Mouse (Mus musculus) heart, embryonic 11.5 days (tissue): ENCODE results near the gene Cdh6. TPM values are rescaled to one million over a fixed set of nuclear protein-coding genes. Genes with fewer than 3 reads are reported as not detected.
A peak's percentile ranks its signal among the peaks of the same experiment; 100 is the strongest.

ENCODE experiments used
- ATAC-seq: fragments of 200-750 bp; cut with Nextera tagmentation; replicated peaks from 2 replicates; pipeline ENCODE4 v1.8.0; 2017; ENCODE audit warnings: moderate library complexity; ENCODE audit not compliant: insufficient number of reproducible peaks, low FRiP score, low TSS enrichment
- H3K27ac ChIP-seq: fragments of 300-500 bp; sonication (generic); 2 replicates; pipeline ENCODE4 v1.5.1; 2014; ENCODE audit warnings: mild to moderate bottlenecking, low read depth, low read length
- H3K27me3 ChIP-seq: fragments of 300-500 bp; sonication (generic); 2 replicates; pipeline ENCODE4 v1.6.1; 2014; ENCODE audit warnings: mild to moderate bottlenecking, low read length, mixed read lengths; ENCODE audit not compliant: control insufficient read depth, insufficient read depth
- H3K36me3 ChIP-seq: fragments of 300-500 bp; sonication (generic); 2 replicates; pipeline ENCODE4 v1.6.1; 2014; ENCODE audit warnings: mild to moderate bottlenecking, low read length, moderate library complexity, mixed read lengths; ENCODE audit not compliant: control insufficient read depth, insufficient read depth
- H3K4me1 ChIP-seq: fragments of 300-500 bp; sonication (generic); 2 replicates; pipeline ENCODE4 v1.6.1; 2014; ENCODE audit warnings: low read length; ENCODE audit not compliant: control insufficient read depth, insufficient read depth
- H3K4me2 ChIP-seq: fragments of 300-500 bp; sonication (generic); 2 replicates; pipeline ENCODE4 v1.6.1; 2014; ENCODE audit warnings: mild to moderate bottlenecking, moderate library complexity
- H3K4me3 ChIP-seq: fragments of 300-500 bp; sonication (generic); 2 replicates; pipeline ENCODE4 v1.5.1; 2014; ENCODE audit warnings: low read depth, low read length
- H3K9ac ChIP-seq: fragments of 300-500 bp; sonication (generic); 2 replicates; pipeline ENCODE4 v1.6.1; 2014; ENCODE audit warnings: mild to moderate bottlenecking, low read depth, low read length, moderate library complexity
- H3K9me3 ChIP-seq: fragments of 300-500 bp; sonication (generic); replicated peaks from 2 replicates; pipeline ENCODE4 v1.6.1; 2016; ENCODE audit warnings: low read length; ENCODE audit not compliant: control insufficient read depth
- WGBS: fragments of 180-500 bp; shearing (Covaris S2); extraction: QIAGEN DNeasy Blood & Tissue Kit; methylation state at CpG from one replicate; pipeline ENCODE4 v1.1.7; 2014; ENCODE audit not compliant: insufficient replicate concordance; 5-methylcytosine and 5-hydroxymethylcytosine counted together
- polyA plus RNA-seq: library from polyadenylated mRNA; unstranded; fragments of >200 nt; fragmentation: Nextera tagmentation; extraction: Ambion mirVana; gene quantifications from 2 replicates; pipeline ENCODE4 v1.2.1, GENCODE M21; 2014

The Cdh6 gene
- polyA plus RNA-seq, 1 experiment from 2014 or later: 2.7 TPM

DNA sequence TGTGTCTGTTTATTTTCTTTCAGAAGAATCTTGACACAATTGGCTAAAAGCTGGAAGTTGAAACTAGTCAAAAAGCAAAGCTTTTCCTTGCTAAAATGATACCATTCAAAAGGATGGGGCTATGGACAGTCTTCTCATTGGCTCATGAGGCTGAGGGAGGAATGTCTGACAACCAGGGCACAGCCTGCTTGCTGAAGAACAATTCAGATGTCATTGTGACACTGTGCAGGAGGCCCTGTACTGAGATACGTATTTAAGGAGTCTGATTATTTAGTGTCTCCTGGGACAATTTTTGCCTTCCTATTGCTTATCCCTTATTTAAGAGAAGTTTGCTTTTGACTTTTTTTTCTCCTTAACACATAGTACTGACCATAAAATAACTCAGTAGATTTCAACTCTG lies 22.8 kb upstream of the Cdh6 start:
- H3K9me3 ChIP-seq: no peaks in the 10 kb centered on the region
- H3K9ac ChIP-seq: no peak overlapping the region
- H3K27me3 ChIP-seq: no peaks in the 10 kb centered on the region
- no peak overlapping the region for H3K27ac ChIP-seq
- H3K36me3 ChIP-seq: no peaks in the 10 kb centered on the region
- no peak overlapping the region for H3K4me3 ChIP-seq
- peak; percentile 87 for ATAC-seq
- WGBS: 10% methylated on average over 1 of the region's 1 CpGs
- no peaks in the 10 kb centered on the region for H3K4me1 ChIP-seq
- no peak overlapping the region for H3K4me2 ChIP-seq

DNA sequence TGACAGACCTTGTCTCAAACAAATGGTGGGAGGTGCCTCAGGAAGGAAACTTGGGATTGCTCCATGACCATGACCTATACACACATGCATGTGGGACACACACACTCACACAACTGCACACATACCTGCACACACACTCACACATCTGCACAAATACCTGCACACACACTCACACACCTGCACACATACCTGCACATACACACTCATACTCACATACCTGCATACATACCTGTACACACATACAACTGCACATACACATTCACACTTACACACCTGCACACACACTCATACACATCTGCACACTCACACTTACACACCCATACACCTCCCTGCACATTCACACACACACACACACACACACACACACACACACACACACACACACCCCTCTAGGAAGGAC lies 20.6 kb upstream of the Cdh6 start:
- no peak overlapping the region for H3K4me3 ChIP-seq
- H3K36me3 ChIP-seq: no peaks in the 10 kb centered on the region
- no peaks in the 10 kb centered on the region for H3K27me3 ChIP-seq
- no peak for ATAC-seq
- no peaks in the 10 kb centered on the region for H3K4me1 ChIP-seq
- H3K9me3 ChIP-seq: no peaks in the 10 kb centered on the region
- no peak overlapping the region for H3K9ac ChIP-seq
- H3K27ac ChIP-seq: no peak overlapping the region
- no peak overlapping the region for H3K4me2 ChIP-seq

DNA sequence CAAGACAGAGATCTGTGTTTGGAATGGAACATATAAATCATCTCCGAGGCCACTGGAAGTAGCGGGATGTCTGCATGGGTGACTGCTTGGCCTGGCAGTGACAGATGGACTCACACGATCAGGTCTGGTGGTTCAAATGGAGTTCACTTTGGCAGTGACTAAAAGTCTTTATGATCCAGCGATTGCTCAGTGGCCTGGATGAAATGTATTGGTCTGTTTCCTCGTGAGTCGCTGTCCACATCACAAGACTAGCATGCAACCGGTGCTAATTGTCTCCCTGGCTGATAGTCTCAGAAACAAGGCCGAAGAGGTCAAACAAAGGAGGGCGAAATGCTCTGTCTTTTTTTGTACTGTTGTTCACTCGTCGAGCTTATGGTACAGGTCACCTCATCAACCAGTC lies 19.6 kb upstream of the Cdh6 start:
- WGBS: 63% methylated on average over 11 of the region's 11 CpGs
- ATAC-seq: no peak

DNA sequence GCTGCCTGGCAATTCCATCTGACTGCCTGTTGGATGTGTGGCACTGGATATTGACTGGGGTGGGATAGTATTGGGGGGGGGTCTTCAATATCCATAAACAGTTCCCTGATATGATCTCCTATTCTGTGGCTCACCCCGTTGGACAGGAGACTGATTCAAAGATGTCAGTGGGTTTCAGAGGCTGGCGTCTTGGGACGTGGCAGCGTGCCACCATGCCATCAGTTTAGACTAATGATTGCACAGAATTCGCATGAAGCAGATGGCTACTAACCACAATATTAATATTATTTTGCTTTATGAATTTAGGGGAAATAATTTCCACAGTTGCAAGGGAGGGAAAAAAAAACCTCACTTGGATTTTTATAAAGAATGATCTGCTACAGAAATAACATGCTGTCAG lies 10.2 kb upstream of the Cdh6 start:
- 80% methylated on average over 5 of the region's 5 CpGs for whole genome bisulfite sequencing
- no peaks in the 10 kb centered on the region for H3K36me3 ChIP-seq
- no peaks in the 10 kb centered on the region for H3K9me3 ChIP-seq
- H3K4me1 ChIP-seq: no peaks in the 10 kb centered on the region
- no peak overlapping the region for H3K27ac ChIP-seq
- no peak overlapping the region for H3K4me2 ChIP-seq
- H3K9ac ChIP-seq: no peak overlapping the region
- ATAC-seq: no peak
- H3K4me3 ChIP-seq: no peak overlapping the region
- no peaks in the 10 kb centered on the region for H3K27me3 ChIP-seq

More for the DNA sequence above, 19.6 kb upstream of the Cdh6 start:
- Histone ChIP-seq H3K27me3 (no peaks in the 10 kb centered on the region), H3K4me2 (no peak overlapping the region), H3K27ac (no peak overlapping the region), H3K36me3 (no peaks in the 10 kb centered on the region), H3K9me3 (no peaks in the 10 kb centered on the region), H3K4me3 (no peak overlapping the region), H3K9ac (no peak overlapping the region), H3K4me1 (no peaks in the 10 kb centered on the region)

DNA sequence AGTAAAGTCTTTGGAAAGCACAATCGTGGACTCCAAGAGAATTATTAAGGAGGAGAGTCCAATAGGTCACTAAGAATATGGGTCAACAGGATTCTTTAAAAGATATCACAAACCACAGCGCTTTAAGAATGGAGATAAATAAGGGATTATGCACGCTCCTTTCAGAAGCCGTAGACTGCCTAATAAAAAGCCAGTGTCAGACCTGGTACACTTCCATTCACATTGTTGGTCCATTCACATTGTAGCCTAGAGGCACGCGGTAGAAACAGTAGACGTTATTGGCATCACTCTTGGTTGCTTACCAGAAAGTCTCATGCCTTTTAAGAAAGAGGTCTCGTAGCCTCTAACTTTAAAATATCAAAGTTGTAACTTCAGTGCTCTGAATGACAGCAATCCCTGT lies 8.0 kb upstream of the Cdh6 start:
- 83% methylated on average over 8 of the region's 8 CpGs for WGBS
- H3K27me3 ChIP-seq: no peaks in the 10 kb centered on the region
- ATAC-seq: no peak

DNA sequence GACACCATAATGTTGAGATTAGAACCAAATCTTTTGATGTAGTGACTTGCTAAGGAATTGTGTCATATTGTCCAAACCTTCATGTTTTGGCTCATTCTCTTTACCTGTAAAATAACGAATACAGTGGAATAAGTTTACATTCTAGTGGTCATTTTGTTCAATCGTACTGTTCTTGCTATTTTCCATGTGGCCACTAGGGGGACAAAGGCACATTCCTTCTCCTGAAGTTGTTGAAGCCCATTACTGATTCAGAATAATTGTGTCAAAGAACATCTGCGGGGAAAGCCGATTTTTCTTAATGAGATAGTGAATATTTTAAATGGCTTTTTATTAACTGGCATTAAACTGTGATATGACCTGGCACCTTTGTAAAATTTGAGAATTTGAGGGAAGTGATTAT lies 7.5 kb upstream of the Cdh6 start:
- ATAC-seq: no peak

More for the DNA sequence above, 8.0 kb upstream of the Cdh6 start:
- Histone ChIP-seq H3K4me1 (no peaks in the 10 kb centered on the region), H3K27ac (no peak overlapping the region), H3K4me3 (no peak overlapping the region), H3K4me2 (no peak overlapping the region), H3K36me3 (no peaks in the 10 kb centered on the region), H3K9ac (no peak overlapping the region), H3K9me3 (no peaks in the 10 kb centered on the region)

DNA sequence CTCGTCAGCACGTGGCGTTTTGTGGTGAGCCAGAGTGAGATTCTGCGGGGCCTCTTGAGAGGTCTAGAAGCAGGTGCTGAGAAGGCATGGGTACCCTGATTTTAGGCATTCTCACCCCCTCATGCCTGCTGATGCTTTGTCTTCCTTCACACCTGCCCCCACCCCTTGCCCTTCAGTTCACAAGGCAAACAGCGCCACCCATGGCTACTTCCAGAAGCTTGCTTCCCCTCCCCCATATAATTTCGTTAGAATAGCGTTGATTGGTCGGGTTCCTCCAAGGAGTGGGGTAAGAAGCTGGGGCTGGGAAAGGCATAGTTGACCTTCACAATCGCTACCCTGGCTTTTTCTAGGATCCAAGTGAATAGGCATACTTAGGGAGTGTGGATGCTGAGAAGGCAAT lies 2.5 kb upstream of the Cdh6 start:
- H3K4me3 ChIP-seq: no peak overlapping the region
- no peak for ATAC-seq
- H3K36me3 ChIP-seq: no peaks in the 10 kb centered on the region
- H3K27me3 ChIP-seq: no peaks in the 10 kb centered on the region
- no peaks in the 10 kb centered on the region for H3K9me3 ChIP-seq
- WGBS: 23% methylated on average over 9 of the region's 9 CpGs
- no peak overlapping the region for H3K4me2 ChIP-seq
- no peak overlapping the region for H3K9ac ChIP-seq
- no peak overlapping the region for H3K27ac ChIP-seq
- H3K4me1 ChIP-seq: 0 out of 2 replicates have a peak, but pooled peaks cover 2% of the 10 kb centered on the region

More for the DNA sequence above, 7.5 kb upstream of the Cdh6 start:
- WGBS: 46% methylated on average over 4 of the region's 4 CpGs
- no peaks in the 10 kb centered on the region for H3K36me3 ChIP-seq
- no peak overlapping the region for H3K27ac ChIP-seq
- H3K4me1 ChIP-seq: no peaks in the 10 kb centered on the region
- H3K4me2 ChIP-seq: no peak overlapping the region
- H3K27me3 ChIP-seq: no peaks in the 10 kb centered on the region
- no peak overlapping the region for H3K9ac ChIP-seq
- H3K4me3 ChIP-seq: no peak overlapping the region
- H3K9me3 ChIP-seq: no peaks in the 10 kb centered on the region

DNA sequence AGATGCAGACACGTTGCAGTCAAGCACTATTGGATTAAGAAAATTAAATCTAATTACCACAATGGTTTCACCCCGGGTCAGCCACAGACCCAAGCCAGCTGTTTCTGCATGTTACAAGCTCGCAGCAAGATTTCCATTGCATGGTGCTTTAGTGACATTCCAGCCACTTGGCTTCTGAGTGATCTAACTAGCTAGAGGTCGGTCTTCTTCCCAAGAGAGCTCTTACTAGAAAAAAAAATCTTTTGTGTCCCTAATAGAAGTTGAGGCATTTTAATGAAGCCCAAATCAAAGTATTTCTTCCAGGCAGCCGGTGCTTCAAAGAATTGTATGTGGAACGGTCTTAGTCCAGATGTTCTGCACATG lies 1.1 kb upstream of the Cdh6 start:
- WGBS: 18% methylated on average over 6 of the region's 6 CpGs
- H3K9me3 ChIP-seq: no peaks in the 10 kb centered on the region
- H3K27ac ChIP-seq: no peak overlapping the region
- no peak overlapping the region for H3K9ac ChIP-seq
- no peaks in the 10 kb centered on the region for H3K36me3 ChIP-seq
- peak overlapping the region; percentile 63; the same call in 1 of the 2 replicates for H3K4me3 ChIP-seq
- H3K4me2 ChIP-seq: peak overlapping the region; percentile 91
- ATAC-seq: no peak
- H3K4me1 ChIP-seq: 0 out of 2 replicates have a peak, but pooled peaks cover 2% of the 10 kb centered on the region
- H3K27me3 ChIP-seq: no peaks in the 10 kb centered on the region

DNA sequence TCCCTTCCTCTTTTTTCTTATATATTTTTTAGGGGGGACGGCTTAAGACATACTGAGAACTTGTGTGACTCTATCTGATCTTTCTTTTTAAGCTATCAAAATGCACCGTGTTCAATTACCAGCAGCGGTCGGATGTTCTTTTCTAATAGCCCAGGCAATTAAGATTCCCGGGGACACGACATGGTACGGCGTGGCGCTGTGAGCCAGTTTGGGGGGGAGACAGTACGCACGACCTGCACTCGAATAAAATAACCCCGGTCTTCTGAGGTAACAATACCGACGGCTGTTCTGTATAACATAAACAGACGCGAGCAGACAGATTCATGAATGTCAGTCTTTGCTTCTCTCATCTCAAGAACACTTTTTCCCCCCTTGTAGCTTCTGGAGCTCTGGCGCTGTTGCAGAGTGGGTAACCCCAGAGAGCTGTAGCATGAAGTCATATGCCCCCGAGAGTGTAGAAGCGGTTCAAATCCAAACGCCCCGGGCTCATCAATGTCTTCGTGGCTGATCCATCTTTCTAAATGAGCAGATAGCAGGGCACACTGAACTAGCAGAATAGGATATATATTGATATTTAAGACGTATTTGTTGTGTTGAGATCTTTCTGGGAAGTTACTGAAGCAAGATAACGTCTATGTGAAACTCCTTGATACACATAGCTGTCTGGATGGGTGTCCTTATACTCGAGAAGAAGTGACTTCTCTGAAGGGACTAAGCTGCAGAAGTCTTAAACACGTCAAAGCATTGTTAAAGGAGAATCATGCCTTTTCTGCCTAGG lies 554 bp upstream of the Cdh6 start:
- Histone ChIP-seq H3K9me3 (no peaks in the 10 kb centered on the region), H3K4me2 (peak overlapping the region; percentile 91), H3K4me3 (peak overlapping the region; percentile 63), H3K27ac (0 out of 2 replicates have a peak overlapping the region, but pooled peaks have one; percentile 41), H3K36me3 (no peaks in the 10 kb centered on the region), H3K9ac (peak overlapping the region; percentile 47; the same call in 1 of the 2 replicates), H3K4me1 (0 out of 2 replicates have a peak, but pooled peaks cover 2% of the 10 kb centered on the region), H3K27me3 (no peaks in the 10 kb centered on the region)
- ATAC-seq: no peak
- under 1% methylated on average over 27 of the region's 27 CpGs for WGBS
